Mouse (Mus musculus) heart, adult 2 months (tissue): ENCODE results near the gene Nek8.

Experiments used
- EP300 ChIP-seq: fragments of 200-500 bp; IDR thresholded peaks from 2 replicates; pipeline ENCODE4 v1.6.1; 2011; ENCODE audit warnings: low read depth, low read length, control low read depth; ENCODE audit not compliant: insufficient read depth
- POLR2A ChIP-seq: fragments of 200-500 bp; IDR thresholded peaks from 2 replicates; pipeline ENCODE4 v1.6.1; 2011; ENCODE audit warnings: mild to moderate bottlenecking, low read depth, low read length, control low read depth; ENCODE audit not compliant: insufficient read depth

GRCm38 (mm10) chr11:78160171-78160570, 16.3 kb downstream of the Nek8 start:
- TF ChIP-seq POLR2A (no peak), EP300 (no peak)
